Mouse (Mus musculus) CH12.LX (cell line): ENCODE results near the gene Proca1. TPM values are rescaled to one million over a fixed set of nuclear protein-coding genes. Genes with fewer than 3 reads are reported as not detected.

Source experiments
- DNase-seq: peaks from one replicate; pipeline ENCODE4 v3.0.0-alpha.2; 2013; ENCODE audit errors: extremely low read depth
- H3K27ac ChIP-seq: 2 replicates; pipeline ENCODE4 v1.5.1; 2012; ENCODE audit warnings: low read depth, mild to moderate bottlenecking, control low read depth, moderate library complexity; ENCODE audit not compliant: insufficient read depth
- H3K27me3 ChIP-seq: replicated peaks from 2 replicates; pipeline ENCODE3; 2012; ENCODE audit warnings: inconsistent platforms
- H3K36me3 ChIP-seq, 2 experiments: replicated peaks in 1 of 2; 2 replicates each; pipeline versions ENCODE3 to v1.6.1; 2012; ENCODE audit warnings: inconsistent platforms in 1 of 2, low read length in 1 of 2, mild to moderate bottlenecking in 1 of 2, mixed read lengths in 1 of 2, moderate library complexity in 1 of 2; ENCODE audit not compliant: control insufficient read depth in 1 of 2, insufficient read depth in 1 of 2
- H3K4me1 ChIP-seq, 2 experiments: 2 replicates each; pipeline ENCODE4 v1.6.1; 2012; ENCODE audit warnings: inconsistent platforms in 1 of 2, moderate library complexity in 1 of 2; ENCODE audit not compliant: insufficient read depth in 2 of 2, control insufficient read depth in 1 of 2
- H3K4me2 ChIP-seq: 2 replicates; pipeline ENCODE4 v1.6.1; 2012; ENCODE audit warnings: low read depth, mild to moderate bottlenecking, control low read depth; ENCODE audit not compliant: poor library complexity, insufficient read depth, severe bottlenecking
- H3K4me3 ChIP-seq, 3 experiments: fragments of 150-350 bp in 1 of 3; sonication (generic) in 1 of 3; replicated peaks in 1 of 3; 2 replicates each; pipeline versions ENCODE3 to v1.5.1; 2011 to 2012; ENCODE audit warnings: low read depth in 2 of 3, low read length in 2 of 3, mild to moderate bottlenecking in 2 of 3, moderate library complexity in 2 of 3, control low read depth in 1 of 3, improper control_type of control experiment in 1 of 3, inconsistent platforms in 1 of 3, mixed read lengths in 1 of 3; ENCODE audit not compliant: poor library complexity in 1 of 3
- H3K79me2 ChIP-seq: replicated peaks from 2 replicates; pipeline ENCODE4 v1.6.1; 2012; ENCODE audit warnings: mild to moderate bottlenecking, moderate library complexity; ENCODE audit not compliant: control insufficient read depth, poor library complexity, insufficient read depth, severe bottlenecking; ENCODE audit errors: extremely low read depth
- H3K9ac ChIP-seq: 2 replicates; pipeline ENCODE4 v1.6.1; 2012; ENCODE audit warnings: low read depth, mild to moderate bottlenecking, control low read depth, moderate library complexity; ENCODE audit not compliant: insufficient read depth
- H3K9me3 ChIP-seq: replicated peaks from 2 replicates; pipeline ENCODE3; 2012; ENCODE audit warnings: low read length, inconsistent platforms, mixed read lengths
- CHD1 ChIP-seq: IDR thresholded peaks from 2 replicates; pipeline ENCODE4 v1.6.1; 2012; ENCODE audit warnings: low read depth, low read length, improper control_type of control experiment, inconsistent platforms
- CHD2 ChIP-seq: IDR thresholded peaks from 2 replicates; pipeline ENCODE4 v1.6.1; 2011; ENCODE audit warnings: low read length, improper control_type of control experiment
- CTCF ChIP-seq, 2 experiments: IDR thresholded peaks in 1 of 2; conservative IDR thresholded peaks in 1 of 2; 2 replicates each; pipeline ENCODE4 v1.5.1; 2011 to 2012; ENCODE audit warnings: low read depth in 2 of 2, low read length in 2 of 2, improper control_type of control experiment in 1 of 2, inconsistent platforms in 1 of 2, mild to moderate bottlenecking in 1 of 2, moderate library complexity in 1 of 2
- ELF1 ChIP-seq: IDR thresholded peaks from 2 replicates; pipeline ENCODE4 v1.6.1; 2014; ENCODE audit warnings: low read depth, mild to moderate bottlenecking, inconsistent platforms, low read length, improper control_type of control experiment
- EP300 ChIP-seq: IDR thresholded peaks from 2 replicates; pipeline ENCODE4 v1.6.1; 2011; ENCODE audit warnings: low read length, improper control_type of control experiment
- GABPA ChIP-seq: IDR thresholded peaks from 2 replicates; pipeline ENCODE4 v1.6.1; 2012; ENCODE audit warnings: low read depth, low read length, improper control_type of control experiment, inconsistent platforms; ENCODE audit not compliant: insufficient replicate concordance
- HCFC1 ChIP-seq: IDR thresholded peaks from 2 replicates; pipeline ENCODE4 v1.6.1; 2012; ENCODE audit warnings: low read depth, mild to moderate bottlenecking, inconsistent platforms, low read length, improper control_type of control experiment
- IRF4 ChIP-seq: IDR thresholded peaks from 2 replicates; pipeline ENCODE4 v1.6.1; 2014; ENCODE audit warnings: low read depth, mild to moderate bottlenecking, inconsistent platforms, low read length, improper control_type of control experiment
- JUND ChIP-seq: conservative IDR thresholded peaks from 2 replicates; pipeline ENCODE4 v1.6.1; 2011; ENCODE audit warnings: low read depth, low read length, improper control_type of control experiment
- KAT2A ChIP-seq: IDR thresholded peaks from 2 replicates; pipeline ENCODE4 v1.6.1; 2012; ENCODE audit warnings: low read length, improper control_type of control experiment, inconsistent platforms; ENCODE audit not compliant: insufficient replicate concordance
- MAFK ChIP-seq: IDR thresholded peaks from 2 replicates; pipeline ENCODE4 v1.6.1; 2011; ENCODE audit warnings: low read length, improper control_type of control experiment; ENCODE audit not compliant: insufficient replicate concordance
- MAX ChIP-seq: IDR thresholded peaks from 2 replicates; pipeline ENCODE4 v1.6.1; 2011; ENCODE audit warnings: low read length, improper control_type of control experiment
- MAZ ChIP-seq: IDR thresholded peaks from 2 replicates; pipeline ENCODE4 v1.6.1; 2012; ENCODE audit warnings: low read depth, mild to moderate bottlenecking, inconsistent platforms, low read length, improper control_type of control experiment, moderate library complexity
- MEF2A ChIP-seq: IDR thresholded peaks from 2 replicates; pipeline ENCODE4 v1.6.1; 2014; ENCODE audit warnings: low read depth, mild to moderate bottlenecking, inconsistent platforms, low read length, improper control_type of control experiment, borderline replicate concordance
- MXI1 ChIP-seq: IDR thresholded peaks from 2 replicates; pipeline ENCODE4 v1.6.1; 2011; ENCODE audit warnings: mild to moderate bottlenecking, low read depth, low read length, improper control_type of control experiment
- MYC ChIP-seq: IDR thresholded peaks from 2 replicates; pipeline ENCODE4 v1.6.1; 2011; ENCODE audit warnings: low read depth, mild to moderate bottlenecking, improper control_type of control experiment, low read length
- PAX5 ChIP-seq: IDR thresholded peaks from 2 replicates; pipeline ENCODE4 v1.6.1; 2012; ENCODE audit warnings: low read length, inconsistent platforms, mixed read lengths
- POLR2A ChIP-seq: IDR thresholded peaks from 2 replicates; pipeline ENCODE4 v1.6.1; 2011; ENCODE audit warnings: low read depth, mild to moderate bottlenecking, improper control_type of control experiment, low read length
- POLR2AphosphoS2 ChIP-seq: IDR thresholded peaks from 2 replicates; pipeline ENCODE4 v1.6.1; 2011; ENCODE audit warnings: low read depth, low read length, improper control_type of control experiment
- RAD21 ChIP-seq: IDR thresholded peaks from 2 replicates; pipeline ENCODE4 v1.6.1; 2011; ENCODE audit warnings: low read depth, mild to moderate bottlenecking, low read length, improper control_type of control experiment, moderate library complexity
- RCOR1 ChIP-seq: conservative IDR thresholded peaks from 2 replicates; pipeline ENCODE4 v1.6.1; 2012; ENCODE audit warnings: low read depth, mild to moderate bottlenecking, inconsistent platforms, low read length, improper control_type of control experiment
- SIN3A ChIP-seq: IDR thresholded peaks from 2 replicates; pipeline ENCODE4 v1.6.1; 2012; ENCODE audit warnings: low read length, improper control_type of control experiment, inconsistent platforms
- SMC3 ChIP-seq: IDR thresholded peaks from 2 replicates; pipeline ENCODE4 v1.6.1; 2011; ENCODE audit warnings: low read depth, low read length, improper control_type of control experiment
- TBP ChIP-seq: conservative IDR thresholded peaks from 2 replicates; pipeline ENCODE4 v1.6.1; 2011; ENCODE audit warnings: low read depth, low read length, improper control_type of control experiment
- TCF12 ChIP-seq: IDR thresholded peaks from 2 replicates; pipeline ENCODE4 v1.6.1; 2014; ENCODE audit warnings: low read depth, mild to moderate bottlenecking, inconsistent platforms, low read length, improper control_type of control experiment
- USF1 ChIP-seq: IDR thresholded peaks from 2 replicates; pipeline ENCODE4 v1.6.1; 2014; ENCODE audit warnings: low read depth, mild to moderate bottlenecking, inconsistent platforms, low read length, improper control_type of control experiment
- USF2 ChIP-seq: conservative IDR thresholded peaks from 2 replicates; pipeline ENCODE4 v1.6.1; 2011; ENCODE audit warnings: low read depth, low read length, improper control_type of control experiment
- ZC3H11A ChIP-seq: IDR thresholded peaks from 2 replicates; pipeline ENCODE4 v1.6.1; 2012; ENCODE audit warnings: low read depth, mild to moderate bottlenecking, inconsistent platforms, low read length, improper control_type of control experiment
- ZKSCAN1 ChIP-seq: IDR thresholded peaks from 2 replicates; pipeline ENCODE4 v1.6.1; 2012; ENCODE audit warnings: low read depth, inconsistent platforms, low read length, improper control_type of control experiment, borderline replicate concordance
- ZMIZ1 ChIP-seq: IDR thresholded peaks from 2 replicates; pipeline ENCODE4 v1.6.1; 2012; ENCODE audit warnings: low read depth, mild to moderate bottlenecking, inconsistent platforms, low read length, improper control_type of control experiment
- ZNF384 ChIP-seq: IDR thresholded peaks from 2 replicates; pipeline ENCODE4 v1.6.1; 2012; ENCODE audit warnings: low read depth, low read length, improper control_type of control experiment, inconsistent platforms
- dilution Hi-C: fragments of 300-500 bp; cut with MboI; formaldehyde crosslinking; loops from 2 replicates; pipeline ENCODE4 v1.14.3; 2020; ENCODE audit warnings: low sequenced_read_pairs; ENCODE audit not compliant: extremely low pct_unique_long_range_greater_than_20kb, extremely low pct_ligation_motif_present
- in situ Hi-C: fragments of 300-500 bp; cut with MboI; formaldehyde crosslinking; loops from 3 replicates; pipeline ENCODE4 v1.14.3; 2019; ENCODE audit warnings: low sequenced_read_pairs, low pct_ligation_motif_present, low pct_unique_long_range_greater_than_20kb, mixed read lengths
- polyA plus RNA-seq: library from polyadenylated mRNA; unstranded; fragments of >175 nt; gene quantifications from 2 replicates; pipeline ENCODE4 v1.2.1, GENCODE M21; 2012; ENCODE audit warnings: low read depth; ENCODE audit not compliant: insufficient read length
- total RNA-seq, 2 experiments: library from RNA; depleted of rRNA; stranded (reverse); fragments of 300-350 nt in 1 of 2; fragments of >200 nt in 1 of 2; gene quantifications; 2 replicates each; pipeline ENCODE4 v1.2.3; 2012 to 2014

Gene Proca1
- total and polyA plus RNA-seq, 3 experiments: 0.40 TPM; not detected in 2

- in situ Hi-C loops: no loop called here
- H3K36me3 ChIP-seq: peaks cover 49 to 95% of the 10 kb centered on the region in 2 experiments
- no peak for DNase-seq
Measured at GRCm38 (mm10) chr11:78146168-78146567, 47.0 kb upstream of the Proca1 start.

GRCm38 (mm10) chr11:78146707-78147543, 46.3 kb upstream of the Proca1 start:
- in situ Hi-C loops: no loop called here
- H3K4me1 ChIP-seq: peaks cover 17 to 45% of the 10 kb centered on the region in 2 experiments; a peak in 3 of 4 replicates
- H3K27ac ChIP-seq: peak overlapping the region; percentile 15; the same call in 1 of the 2 replicates
- no peak overlapping the region for H3K4me3 ChIP-seq
- dilution Hi-C loops: no loop called here
- H3K4me2 ChIP-seq: no peak overlapping the region; the same call in 1 of the 2 replicates
- no peaks in the 10 kb centered on the region for H3K9me3 ChIP-seq
- peaks cover 49 to 93% of the 10 kb centered on the region in 2 experiments for H3K36me3 ChIP-seq
- H3K9ac ChIP-seq: no peak overlapping the region
- no peak for DNase-seq
- H3K79me2 ChIP-seq: 0 out of 2 replicates have a peak, but pooled peaks cover 3% of the 10 kb centered on the region
- H3K27me3 ChIP-seq: no peaks in the 10 kb centered on the region
- TF ChIP-seq MAX: no peak
- 0 out of 2 replicates have a peak, but pooled peaks have one; percentile 75 for TF ChIP-seq MEF2A
- no peak for TF ChIP-seq ZC3H11A
- no peak for TF ChIP-seq SMC3
- TF ChIP-seq KAT2A: no peak
- no peak for TF ChIP-seq ZMIZ1
- no peak for TF ChIP-seq POLR2AphosphoS2
- TF ChIP-seq EP300: peak; percentile 94
- TF ChIP-seq SIN3A: peak; percentile 86
- no peak for TF ChIP-seq ZNF384
- no peak for TF ChIP-seq ELF1
- TF ChIP-seq TCF12: no peak
- TF ChIP-seq CHD2: 0 out of 2 replicates have a peak, but pooled peaks have one; percentile 24
- TF ChIP-seq MYC: no peak
- TF ChIP-seq ZKSCAN1: no peak
- peak; percentile 91 for TF ChIP-seq IRF4
- TF ChIP-seq RCOR1: no peak
- TF ChIP-seq MXI1: peak; percentile 66; the same call in 1 of the 2 replicates
- no peak for TF ChIP-seq USF1
- no peak for TF ChIP-seq GABPA
- TF ChIP-seq JUND: no peak
- no peak for TF ChIP-seq HCFC1
- 0 out of 2 replicates have a peak, but pooled peaks have one; percentile 22 for TF ChIP-seq USF2
- no peak for TF ChIP-seq MAZ
- no peak for TF ChIP-seq TBP
- no peak for TF ChIP-seq CHD1
- TF ChIP-seq POLR2A: no peak

More at GRCm38 (mm10) chr11:78146168-78146567, 47.0 kb upstream of the Proca1 start:
- Histone ChIP-seq H3K4me1 (peaks cover 17 to 46% of the 10 kb centered on the region in 2 experiments; a peak in 3 of 4 replicates), H3K27ac (no peak overlapping the region), H3K9me3 (no peaks in the 10 kb centered on the region), H3K9ac (no peak overlapping the region), H3K4me2 (no peak overlapping the region), H3K27me3 (no peaks in the 10 kb centered on the region), H3K4me3 (no peak overlapping the region), H3K79me2 (0 out of 2 replicates have a peak, but pooled peaks cover 3% of the 10 kb centered on the region)
- dilution Hi-C loops: no loop called here
- TF ChIP-seq CTCF (conservative IDR thresholded peaks at IDR 0.05 in 1 of 2, IDR thresholded peaks at IDR 0.05 in 1 of 2; ENCODE audit: low read depth in 2 of 2, low read length in 2 of 2) (peak in 1 of 2 experiments; percentile 57; a peak in 2 of 4 replicates), SMC3 (peak; percentile 42), RCOR1 (no peak), PAX5 (no peak), KAT2A (no peak), TCF12 (no peak), MAFK (no peak), HCFC1 (no peak), RAD21 (peak; percentile 16)
